Mouse (Mus musculus): Measurements from ENCODE around the gene Crb1. TPM values are rescaled to one million over a fixed set of nuclear protein-coding genes. Genes with fewer than 3 reads are reported as not detected.
A peak's percentile ranks its signal among the peaks of the same experiment; 100 is the strongest.

Crb1 gene
- polyA plus RNA-seq, 1 experiment from 2014 or later: 0.32 TPM

- H3K4me2 ChIP-seq (replicated peaks; ENCODE audit: low read depth, low read length): no peak overlapping the region
- no peaks in the 10 kb centered on the region for H3K27me3 ChIP-seq (ENCODE audit: control insufficient read depth, insufficient read depth, low read length)
- no peaks in the 10 kb centered on the region for H3K4me1 ChIP-seq (ENCODE audit: control insufficient read depth, insufficient read depth, low read length)
- WGBS: 59% methylated on average over 5 of the region's 5 CpGs
- no peak overlapping the region for H3K27ac ChIP-seq (ENCODE audit: low read length)
- ATAC-seq (ENCODE audit: insufficient number of reproducible peaks, insufficient read depth, low FRiP score, low read depth): no peak
- no peak overlapping the region for H3K9ac ChIP-seq (replicated peaks; ENCODE audit: low read depth, low read length)
- H3K36me3 ChIP-seq (ENCODE audit: control insufficient read depth, insufficient read depth, low read length): no peaks in the 10 kb centered on the region
- no peaks in the 10 kb centered on the region for H3K9me3 ChIP-seq (ENCODE audit: control insufficient read depth, low read depth, low read length)
- H3K4me3 ChIP-seq (ENCODE audit: low read depth, low read length): no peak overlapping the region
These were observed 30.8 kb upstream of the Crb1 start for GRCm38 (mm10) chr1:139407701-139408100.

GRCm38 (mm10) chr1:139405766-139406165, 28.9 kb upstream of the Crb1 start:
- H3K27me3 ChIP-seq (ENCODE audit: control insufficient read depth, insufficient read depth, low read length): no peaks in the 10 kb centered on the region
- H3K4me2 ChIP-seq (replicated peaks; ENCODE audit: low read depth, low read length): no peak overlapping the region

GRCm38 (mm10) chr1:139396589-139396988, 19.7 kb upstream of the Crb1 start:
- no peaks in the 10 kb centered on the region for H3K27me3 ChIP-seq (ENCODE audit: control insufficient read depth, insufficient read depth, low read length)
- 2% methylated on average over 1 of the region's 1 CpGs for WGBS
- H3K4me2 ChIP-seq (replicated peaks; ENCODE audit: low read depth, low read length): no peak overlapping the region
- H3K4me3 ChIP-seq (ENCODE audit: low read depth, low read length): no peak overlapping the region
- H3K27ac ChIP-seq (ENCODE audit: low read length): no peak overlapping the region
- H3K9ac ChIP-seq (replicated peaks; ENCODE audit: low read depth, low read length): no peak overlapping the region
- no peaks in the 10 kb centered on the region for H3K9me3 ChIP-seq (ENCODE audit: control insufficient read depth, low read depth, low read length)
- no peaks in the 10 kb centered on the region for H3K36me3 ChIP-seq (ENCODE audit: control insufficient read depth, insufficient read depth, low read length)
- ATAC-seq (ENCODE audit: insufficient number of reproducible peaks, insufficient read depth, low FRiP score, low read depth): no peak
- H3K4me1 ChIP-seq (ENCODE audit: control insufficient read depth, insufficient read depth, low read length): no peaks in the 10 kb centered on the region

More at GRCm38 (mm10) chr1:139405766-139406165, 28.9 kb upstream of the Crb1 start:
- H3K9me3 ChIP-seq (ENCODE audit: control insufficient read depth, low read depth, low read length): no peaks in the 10 kb centered on the region
- no peak overlapping the region for H3K27ac ChIP-seq (ENCODE audit: low read length)
- no peaks in the 10 kb centered on the region for H3K36me3 ChIP-seq (ENCODE audit: control insufficient read depth, insufficient read depth, low read length)
- no peak overlapping the region for H3K9ac ChIP-seq (replicated peaks; ENCODE audit: low read depth, low read length)
- no peaks in the 10 kb centered on the region for H3K4me1 ChIP-seq (ENCODE audit: control insufficient read depth, insufficient read depth, low read length)
- no peak overlapping the region for H3K4me3 ChIP-seq (ENCODE audit: low read depth, low read length)
- ATAC-seq (ENCODE audit: insufficient number of reproducible peaks, insufficient read depth, low FRiP score, low read depth): no peak

GRCm38 (mm10) chr1:139391747-139392146, 14.8 kb upstream of the Crb1 start:
- H3K4me3 ChIP-seq (ENCODE audit: low read depth, low read length): no peak overlapping the region
- WGBS: 32% methylated on average over 2 of the region's 2 CpGs

GRCm38 (mm10) chr1:139379621-139379984, 2.7 kb upstream of the Crb1 start:
- H3K27me3 ChIP-seq (ENCODE audit: control insufficient read depth, insufficient read depth, low read length): no peaks in the 10 kb centered on the region
- H3K9me3 ChIP-seq (ENCODE audit: control insufficient read depth, low read depth, low read length): no peaks in the 10 kb centered on the region
- no peak; the same call in 1 of the 2 replicates for ATAC-seq (ENCODE audit: insufficient number of reproducible peaks, insufficient read depth, low FRiP score, low read depth)
- no peak overlapping the region for H3K4me2 ChIP-seq (replicated peaks; ENCODE audit: low read depth, low read length)
- WGBS: 21% methylated on average over 4 of the region's 4 CpGs
- no peak overlapping the region for H3K9ac ChIP-seq (replicated peaks; ENCODE audit: low read depth, low read length)
- no peak overlapping the region for H3K27ac ChIP-seq (ENCODE audit: low read length)
- no peaks in the 10 kb centered on the region for H3K4me1 ChIP-seq (ENCODE audit: control insufficient read depth, insufficient read depth, low read length)
- H3K4me3 ChIP-seq (ENCODE audit: low read depth, low read length): no peak overlapping the region
- H3K36me3 ChIP-seq (ENCODE audit: control insufficient read depth, insufficient read depth, low read length): no peaks in the 10 kb centered on the region

More at GRCm38 (mm10) chr1:139391747-139392146, 14.8 kb upstream of the Crb1 start:
- H3K9me3 ChIP-seq (ENCODE audit: control insufficient read depth, low read depth, low read length): no peaks in the 10 kb centered on the region
- H3K4me1 ChIP-seq (ENCODE audit: control insufficient read depth, insufficient read depth, low read length): no peaks in the 10 kb centered on the region
- no peak overlapping the region for H3K27ac ChIP-seq (ENCODE audit: low read length)
- no peaks in the 10 kb centered on the region for H3K27me3 ChIP-seq (ENCODE audit: control insufficient read depth, insufficient read depth, low read length)
- H3K36me3 ChIP-seq (ENCODE audit: control insufficient read depth, insufficient read depth, low read length): no peaks in the 10 kb centered on the region
- no peak for ATAC-seq (ENCODE audit: insufficient number of reproducible peaks, insufficient read depth, low FRiP score, low read depth)
- no peak overlapping the region for H3K4me2 ChIP-seq (replicated peaks; ENCODE audit: low read depth, low read length)
- H3K9ac ChIP-seq (replicated peaks; ENCODE audit: low read depth, low read length): no peak overlapping the region

- H3K36me3 ChIP-seq (ENCODE audit: control insufficient read depth, insufficient read depth, low read length): no peaks in the 10 kb centered on the region
- 21% methylated on average over 11 of the region's 11 CpGs for WGBS
- H3K9ac ChIP-seq (replicated peaks; ENCODE audit: low read depth, low read length): no peak overlapping the region
- H3K27me3 ChIP-seq (ENCODE audit: control insufficient read depth, insufficient read depth, low read length): no peaks in the 10 kb centered on the region
- H3K4me3 ChIP-seq (ENCODE audit: low read depth, low read length): no peak overlapping the region
- ATAC-seq (ENCODE audit: insufficient number of reproducible peaks, insufficient read depth, low FRiP score, low read depth): peak; percentile 60; the same call in 1 of the 2 replicates
- no peaks in the 10 kb centered on the region for H3K9me3 ChIP-seq (ENCODE audit: control insufficient read depth, low read depth, low read length)
- H3K27ac ChIP-seq (ENCODE audit: low read length): no peak overlapping the region
- H3K4me1 ChIP-seq (ENCODE audit: control insufficient read depth, insufficient read depth, low read length): no peaks in the 10 kb centered on the region
- no peak overlapping the region for H3K4me2 ChIP-seq (replicated peaks; ENCODE audit: low read depth, low read length)
These were observed 2.1 kb upstream of the Crb1 start for GRCm38 (mm10) chr1:139378861-139379620.

- no peaks in the 10 kb centered on the region for H3K9me3 ChIP-seq (ENCODE audit: control insufficient read depth, low read depth, low read length)
- H3K4me3 ChIP-seq (ENCODE audit: low read depth, low read length): no peak overlapping the region
- H3K36me3 ChIP-seq (ENCODE audit: control insufficient read depth, insufficient read depth, low read length): no peaks in the 10 kb centered on the region
- no peak for ATAC-seq (ENCODE audit: insufficient number of reproducible peaks, insufficient read depth, low FRiP score, low read depth)
- no peak overlapping the region for H3K27ac ChIP-seq (ENCODE audit: low read length)
- H3K4me1 ChIP-seq (ENCODE audit: control insufficient read depth, insufficient read depth, low read length): no peaks in the 10 kb centered on the region
- 37% methylated on average over 6 of the region's 6 CpGs for WGBS
- no peaks in the 10 kb centered on the region for H3K27me3 ChIP-seq (ENCODE audit: control insufficient read depth, insufficient read depth, low read length)
- H3K4me2 ChIP-seq (replicated peaks; ENCODE audit: low read depth, low read length): no peak overlapping the region
- H3K9ac ChIP-seq (replicated peaks; ENCODE audit: low read depth, low read length): no peak overlapping the region
These were observed 1.0 kb downstream of the Crb1 start for GRCm38 (mm10) chr1:139375900-139376299.

- no peaks in the 10 kb centered on the region for H3K27me3 ChIP-seq (ENCODE audit: control insufficient read depth, insufficient read depth, low read length)
- no peak overlapping the region for H3K27ac ChIP-seq (ENCODE audit: low read length)
- H3K9ac ChIP-seq (replicated peaks; ENCODE audit: low read depth, low read length): no peak overlapping the region
- WGBS: 62% methylated on average over 6 of the region's 6 CpGs
- H3K4me1 ChIP-seq (ENCODE audit: control insufficient read depth, insufficient read depth, low read length): no peaks in the 10 kb centered on the region
- H3K4me2 ChIP-seq (replicated peaks; ENCODE audit: low read depth, low read length): no peak overlapping the region
- no peak for ATAC-seq (ENCODE audit: insufficient number of reproducible peaks, insufficient read depth, low FRiP score, low read depth)
- H3K4me3 ChIP-seq (ENCODE audit: low read depth, low read length): no peak overlapping the region
- H3K36me3 ChIP-seq (ENCODE audit: control insufficient read depth, insufficient read depth, low read length): no peaks in the 10 kb centered on the region
- H3K9me3 ChIP-seq (ENCODE audit: control insufficient read depth, low read depth, low read length): no peaks in the 10 kb centered on the region
These were observed 5.6 kb downstream of the Crb1 start for GRCm38 (mm10) chr1:139371341-139371740.

GRCm38 (mm10) chr1:139348566-139348965, 28.3 kb downstream of the Crb1 start:
- Histone ChIP-seq H3K27me3 (ENCODE audit: control insufficient read depth, insufficient read depth, low read length) (no peaks in the 10 kb centered on the region), H3K9me3 (ENCODE audit: control insufficient read depth, low read depth, low read length) (no peaks in the 10 kb centered on the region), H3K4me1 (ENCODE audit: control insufficient read depth, insufficient read depth, low read length) (no peaks in the 10 kb centered on the region), H3K4me3 (ENCODE audit: low read depth, low read length) (no peak overlapping the region), H3K27ac (ENCODE audit: low read length) (no peak overlapping the region), H3K4me2 (replicated peaks; ENCODE audit: low read depth, low read length) (no peak overlapping the region), H3K9ac (replicated peaks; ENCODE audit: low read depth, low read length) (no peak overlapping the region), H3K36me3 (ENCODE audit: control insufficient read depth, insufficient read depth, low read length) (no peaks in the 10 kb centered on the region)
- ATAC-seq (ENCODE audit: insufficient number of reproducible peaks, insufficient read depth, low FRiP score, low read depth): no peak
- 46% methylated on average over 4 of the region's 4 CpGs for WGBS

Data from stomach, embryonic 14.5 days (tissue).